Mouse (Mus musculus): ENCODE measurements at regions not wholly inside any gene's neighbourhood (a gene's known extent, or its start where the extent isn't known, plus 50 kb on each side); places are given as distances from the start of the nearest gene placed in this dataset.

DNA sequence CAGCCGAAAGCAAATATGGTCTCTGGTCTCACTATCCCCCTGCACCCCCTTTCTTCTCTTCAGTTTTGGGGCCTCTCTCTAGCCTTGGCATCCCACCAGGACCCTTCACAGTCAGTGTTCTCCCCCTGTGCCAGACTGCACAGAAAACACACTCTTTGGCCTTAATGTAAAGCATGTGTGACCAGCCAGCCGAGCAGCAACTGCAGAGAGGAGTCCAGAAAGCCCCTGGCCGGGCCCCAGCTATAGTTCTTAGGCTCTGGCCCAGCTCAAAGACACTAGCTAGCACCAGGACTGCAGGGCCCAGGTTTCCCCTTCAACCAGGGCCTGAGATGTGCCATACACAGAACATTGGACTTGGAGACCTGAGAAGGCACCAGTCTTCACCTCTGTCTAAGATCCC lies 299.3 kb upstream of the Rtl1 start:
- TF ChIP-seq CTCF (IDR thresholded peaks at IDR 0.05; ENCODE audit: low read depth) (no peak), EP300 (IDR thresholded peaks at IDR 0.05; ENCODE audit: low read depth) (no peak)

DNA sequence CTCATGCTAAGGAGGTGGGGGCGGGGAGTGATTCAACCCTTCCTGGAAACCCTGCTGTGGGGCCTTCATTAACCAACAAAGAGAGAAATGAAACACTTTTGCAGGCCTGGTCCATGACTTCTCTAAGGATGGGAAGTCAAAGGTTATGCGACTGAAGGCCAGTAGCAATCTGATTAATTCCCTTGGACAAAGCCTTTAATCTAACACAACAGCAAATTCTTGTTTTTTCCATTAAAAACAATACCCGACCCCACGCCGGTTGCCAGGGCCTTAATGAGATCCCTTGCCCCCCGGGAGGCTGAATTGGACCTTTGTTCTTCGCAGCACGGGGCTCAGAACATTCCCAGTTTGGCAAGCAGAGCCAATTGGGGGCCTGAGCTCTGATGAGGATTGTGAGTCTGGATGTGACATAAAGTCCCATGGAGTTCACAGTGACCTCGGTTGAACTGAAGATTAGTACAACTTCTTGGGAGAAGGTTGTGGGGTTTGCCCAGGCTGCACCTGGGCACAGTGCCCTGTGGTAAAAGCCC lies 310.9 kb upstream of the Rtl1 start:
- no peak overlapping the region for H3K27ac ChIP-seq (ENCODE audit: low read depth)
- DNase-seq (no peak), ATAC-seq (no peak)
- H3K9ac ChIP-seq (replicated peaks) = no peak overlapping the region
- no peaks in the 10 kb centered on the region for H3K4me1 ChIP-seq (ENCODE audit: insufficient read depth)
- H3K27me3 ChIP-seq (ENCODE audit: insufficient read depth, low read length) = no peaks in the 10 kb centered on the region
- 69% methylated on average over 9 of the region's 9 CpGs for WGBS (ENCODE audit: insufficient replicate concordance)
- H3K36me3 ChIP-seq (replicated peaks; ENCODE audit: insufficient read depth, low read length) = no peaks in the 10 kb centered on the region
- H3K4me3 ChIP-seq (ENCODE audit: low read depth, low read length) = no peak overlapping the region
- no peak overlapping the region for H3K4me2 ChIP-seq (ENCODE audit: low read depth, low read length)
- no peak for TF ChIP-seq CTCF (IDR thresholded peaks at IDR 0.05; ENCODE audit: low read depth)
- TF ChIP-seq EP300 (IDR thresholded peaks at IDR 0.05; ENCODE audit: low read depth) = no peak
- H3K9me3 ChIP-seq (ENCODE audit: low read length) = no peaks in the 10 kb centered on the region

More for the DNA sequence above, 299.3 kb upstream of the Rtl1 start:
- no peak overlapping the region for H3K4me2 ChIP-seq (ENCODE audit: low read depth, low read length)
- DNase-seq = no peak
- ATAC-seq = no peak
- H3K27me3 ChIP-seq (ENCODE audit: insufficient read depth, low read length) = no peaks in the 10 kb centered on the region
- no peaks in the 10 kb centered on the region for H3K36me3 ChIP-seq (replicated peaks; ENCODE audit: insufficient read depth, low read length)
- no peaks in the 10 kb centered on the region for H3K4me1 ChIP-seq (ENCODE audit: insufficient read depth)
- no peak overlapping the region for H3K27ac ChIP-seq (ENCODE audit: low read depth)
- no peaks in the 10 kb centered on the region for H3K9me3 ChIP-seq (ENCODE audit: low read length)
- no peak overlapping the region for H3K9ac ChIP-seq (replicated peaks)
- no peak overlapping the region for H3K4me3 ChIP-seq (ENCODE audit: low read depth, low read length)
- WGBS (ENCODE audit: insufficient replicate concordance) = 73% methylated on average over 3 of the region's 3 CpGs

DNA sequence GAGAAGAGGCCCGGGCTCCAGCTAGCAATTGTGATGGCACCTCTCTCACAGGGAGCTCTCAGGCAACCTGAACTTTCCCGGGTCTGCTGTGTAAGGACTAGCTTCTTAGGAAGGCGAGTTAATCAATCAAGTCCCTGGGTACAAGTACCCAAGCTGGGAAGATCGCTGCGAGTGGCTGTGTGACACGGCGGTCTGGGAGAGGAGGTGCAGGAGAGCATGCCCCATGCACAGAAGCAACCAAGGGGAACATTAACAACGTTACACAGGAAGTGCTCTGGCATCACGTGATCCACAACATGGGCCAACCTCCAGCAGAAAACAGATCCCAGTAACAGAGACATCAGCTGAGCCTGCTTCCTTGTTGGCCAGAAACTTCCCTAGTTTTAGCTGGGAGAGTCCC lies 311.4 kb upstream of the Rtl1 start:
- H3K27ac ChIP-seq (ENCODE audit: low read depth) = no peak overlapping the region
- H3K36me3 ChIP-seq (replicated peaks; ENCODE audit: insufficient read depth, low read length) = no peaks in the 10 kb centered on the region
- ATAC-seq = no peak
- DNase-seq = no peak
- H3K9ac ChIP-seq (replicated peaks) = no peak overlapping the region
- no peaks in the 10 kb centered on the region for H3K4me1 ChIP-seq (ENCODE audit: insufficient read depth)
- 72% methylated on average over 9 of the region's 9 CpGs for WGBS (ENCODE audit: insufficient replicate concordance)
- H3K4me2 ChIP-seq (ENCODE audit: low read depth, low read length) = no peak overlapping the region
- no peaks in the 10 kb centered on the region for H3K9me3 ChIP-seq (ENCODE audit: low read length)
- TF ChIP-seq CTCF (IDR thresholded peaks at IDR 0.05; ENCODE audit: low read depth) (no peak), EP300 (IDR thresholded peaks at IDR 0.05; ENCODE audit: low read depth) (no peak)
- H3K4me3 ChIP-seq (ENCODE audit: low read depth, low read length) = no peak overlapping the region
- H3K27me3 ChIP-seq (ENCODE audit: insufficient read depth, low read length) = no peaks in the 10 kb centered on the region

DNA sequence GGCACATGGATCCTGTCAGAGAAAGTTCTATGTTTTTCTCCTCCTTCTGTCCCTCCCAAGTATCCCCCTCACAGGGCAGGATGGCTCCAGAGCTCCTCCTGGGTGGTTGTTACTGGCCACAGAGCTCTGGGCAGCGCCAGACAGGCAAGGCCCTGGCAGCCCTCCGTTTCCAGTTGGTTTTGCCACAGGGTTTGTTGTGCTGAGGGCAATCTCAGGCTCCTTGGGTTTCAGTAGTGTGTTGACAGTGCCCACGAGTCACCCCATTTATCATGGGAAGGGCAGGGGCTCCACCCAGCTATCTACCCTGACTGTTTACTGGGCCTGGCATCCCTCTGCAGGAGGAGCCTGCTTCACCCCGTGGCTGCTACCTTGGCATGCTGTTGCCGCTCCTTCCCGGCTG lies 317.6 kb upstream of the Rtl1 start:
- Histone ChIP-seq H3K4me1 (ENCODE audit: insufficient read depth) (no peaks in the 10 kb centered on the region), H3K27me3 (ENCODE audit: insufficient read depth, low read length) (no peaks in the 10 kb centered on the region), H3K4me2 (ENCODE audit: low read depth, low read length) (no peak overlapping the region), H3K27ac (ENCODE audit: low read depth) (no peak overlapping the region), H3K4me3 (ENCODE audit: low read depth, low read length) (no peak overlapping the region), H3K36me3 (replicated peaks; ENCODE audit: insufficient read depth, low read length) (no peaks in the 10 kb centered on the region), H3K9me3 (ENCODE audit: low read length) (no peaks in the 10 kb centered on the region), H3K9ac (replicated peaks) (no peak overlapping the region)
- WGBS (ENCODE audit: insufficient replicate concordance) = 68% methylated on average over 6 of the region's 6 CpGs
- DNase-seq = no peak
- ATAC-seq = no peak
- TF ChIP-seq EP300 (IDR thresholded peaks at IDR 0.05; ENCODE audit: low read depth) (no peak), CTCF (IDR thresholded peaks at IDR 0.05; ENCODE audit: low read depth) (no peak)

DNA sequence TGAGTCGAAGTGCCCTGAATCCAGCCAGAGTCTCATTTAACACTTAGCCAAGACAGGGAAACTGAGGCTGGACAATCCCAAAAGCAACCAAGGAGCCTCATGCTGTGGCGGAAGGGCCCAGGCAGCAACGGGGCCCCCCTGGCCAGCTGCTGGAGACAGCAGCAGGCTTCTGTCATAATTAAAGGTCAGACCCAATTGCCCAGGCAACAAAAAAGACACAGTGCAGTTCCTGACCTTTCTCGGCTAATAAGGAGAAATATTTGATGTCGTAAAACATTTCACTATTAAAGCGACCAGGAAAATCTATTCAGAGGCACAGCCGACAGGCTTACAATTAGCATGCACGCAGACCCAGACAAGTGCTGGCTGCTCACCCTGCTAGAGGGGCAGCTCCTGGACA lies 318.8 kb upstream of the Rtl1 start:
- ATAC-seq (no peak), DNase-seq (no peak)
- no peaks in the 10 kb centered on the region for H3K36me3 ChIP-seq (replicated peaks; ENCODE audit: insufficient read depth, low read length)
- H3K27me3 ChIP-seq (ENCODE audit: insufficient read depth, low read length) = no peaks in the 10 kb centered on the region
- no peak overlapping the region for H3K4me2 ChIP-seq (ENCODE audit: low read depth, low read length)
- H3K27ac ChIP-seq (ENCODE audit: low read depth) = no peak overlapping the region
- H3K4me3 ChIP-seq (ENCODE audit: low read depth, low read length) = no peak overlapping the region
- no peak overlapping the region for H3K9ac ChIP-seq (replicated peaks)
- no peak for TF ChIP-seq CTCF (IDR thresholded peaks at IDR 0.05; ENCODE audit: low read depth)
- no peak for TF ChIP-seq EP300 (IDR thresholded peaks at IDR 0.05; ENCODE audit: low read depth)
- no peaks in the 10 kb centered on the region for H3K4me1 ChIP-seq (ENCODE audit: insufficient read depth)
- WGBS (ENCODE audit: insufficient replicate concordance) = 74% methylated on average over 8 of the region's 8 CpGs
- H3K9me3 ChIP-seq (ENCODE audit: low read length) = no peaks in the 10 kb centered on the region

- no peak overlapping the region for H3K9ac ChIP-seq (replicated peaks)
- WGBS (ENCODE audit: insufficient replicate concordance) = 80% methylated on average over 10 of the region's 10 CpGs
- no peaks in the 10 kb centered on the region for H3K36me3 ChIP-seq (replicated peaks; ENCODE audit: insufficient read depth, low read length)
- H3K27ac ChIP-seq (ENCODE audit: low read depth) = no peak overlapping the region
- no peaks in the 10 kb centered on the region for H3K27me3 ChIP-seq (ENCODE audit: insufficient read depth, low read length)
- TF ChIP-seq EP300 (IDR thresholded peaks at IDR 0.05; ENCODE audit: low read depth) (no peak), CTCF (IDR thresholded peaks at IDR 0.05; ENCODE audit: low read depth) (no peak)
- no peaks in the 10 kb centered on the region for H3K4me1 ChIP-seq (ENCODE audit: insufficient read depth)
- H3K4me2 ChIP-seq (ENCODE audit: low read depth, low read length) = no peak overlapping the region
- DNase-seq (no peak), ATAC-seq (no peak)
- H3K4me3 ChIP-seq (ENCODE audit: low read depth, low read length) = no peak overlapping the region
- no peaks in the 10 kb centered on the region for H3K9me3 ChIP-seq (ENCODE audit: low read length)
These were observed 322.0 kb upstream of the Rtl1 start for GRCm38 (mm10) chr12:109922111-109922510.

GRCm38 (mm10) chr12:109925866-109926265 lies 325.7 kb upstream of the Rtl1 start:
- Histone ChIP-seq H3K36me3 (replicated peaks; ENCODE audit: insufficient read depth, low read length) (no peaks in the 10 kb centered on the region), H3K4me3 (ENCODE audit: low read depth, low read length) (no peak overlapping the region), H3K27me3 (ENCODE audit: insufficient read depth, low read length) (no peaks in the 10 kb centered on the region), H3K27ac (ENCODE audit: low read depth) (no peak overlapping the region), H3K9me3 (ENCODE audit: low read length) (no peaks in the 10 kb centered on the region), H3K4me1 (ENCODE audit: insufficient read depth) (no peaks in the 10 kb centered on the region), H3K4me2 (ENCODE audit: low read depth, low read length) (no peak overlapping the region), H3K9ac (replicated peaks) (no peak overlapping the region)
- 79% methylated on average over 6 of the region's 6 CpGs for WGBS (ENCODE audit: insufficient replicate concordance)
- no peak for TF ChIP-seq CTCF (IDR thresholded peaks at IDR 0.05; ENCODE audit: low read depth)
- no peak for TF ChIP-seq EP300 (IDR thresholded peaks at IDR 0.05; ENCODE audit: low read depth)
- DNase-seq (no peak), ATAC-seq (no peak)

All from liver, postnatal 0 days (tissue).